Mouse (Mus musculus): ENCODE data around the gene Maged2.
"Not testable (repeated sequence)": the region's sequence is repeated elsewhere in the genome, so short reads cannot be mapped to it uniquely, and the experiment has no call there.

Maged2 gene

GRCm38 (mm10) chrX:150814139-150814469 is at the start of gene Maged2:
TSS of gene Maged2 (minus strand) at chrX:150814345.
- peak; percentile 3 for DNase-seq (ENCODE audit: low read depth, low spot score)

GRCm38 (mm10) chrX:150848230-150848629 is 34.1 kb upstream of the Maged2 start:
- DNase-seq (ENCODE audit: low read depth, low spot score): no peak

- not testable (repeated sequence) for DNase-seq (ENCODE audit: low read depth, low spot score)
These were observed 31.5 kb upstream of the Maged2 start for GRCm38 (mm10) chrX:150845480-150846205.

GRCm38 (mm10) chrX:150843257-150843656 is 29.1 kb upstream of the Maged2 start:
- DNase-seq (ENCODE audit: low read depth, low spot score): not testable (repeated sequence)

GRCm38 (mm10) chrX:150830297-150830696 is 16.2 kb upstream of the Maged2 start:
- no peak for DNase-seq (ENCODE audit: low read depth, low spot score)

GRCm38 (mm10) chrX:150817278-150817677 is 3.1 kb upstream of the Maged2 start:
- no peak for DNase-seq (ENCODE audit: low read depth, low spot score)

GRCm38 (mm10) chrX:150815601-150816000 is 1.5 kb upstream of the Maged2 start:
- DNase-seq (ENCODE audit: low read depth, low spot score): no peak

- DNase-seq (ENCODE audit: low read depth, low spot score): peak; percentile 31
These were observed 544 bp downstream of the Maged2 start for GRCm38 (mm10) chrX:150813464-150814138.

GRCm38 (mm10) chrX:150812787-150813298 is 1.3 kb downstream of the Maged2 start:
- DNase-seq (ENCODE audit: low read depth, low spot score): peak; percentile 97

GRCm38 (mm10) chrX:150800987-150801386 is 13.2 kb downstream of the Maged2 start:
- DNase-seq (ENCODE audit: low read depth, low spot score): not testable (repeated sequence)

GRCm38 (mm10) chrX:150798493-150799177 is 15.5 kb downstream of the Maged2 start:
- not testable (repeated sequence) for DNase-seq (ENCODE audit: low read depth, low spot score)

Data from forelimb bud, embryonic 11.5 days (tissue).